Mouse (Mus musculus) kidney, embryonic 15.5 days (tissue): ENCODE data around the gene Bmpr2. TPM values are rescaled to one million over a fixed set of nuclear protein-coding genes. Genes with fewer than 3 reads are reported as not detected.
A peak's percentile ranks its signal among the peaks of the same experiment; 100 is the strongest.

Experiments used
- ATAC-seq: fragments of 200-750 bp; cut with Nextera tagmentation; replicated peaks from 2 replicates; pipeline ENCODE4 v1.8.0; 2017; ENCODE audit warnings: moderate TSS enrichment; ENCODE audit not compliant: low FRiP score
- H3K27ac ChIP-seq: fragments of 300-500 bp; sonication (generic); 2 replicates; pipeline ENCODE4 v1.5.1; 2015; ENCODE audit warnings: mild to moderate bottlenecking, inconsistent platforms
- H3K27me3 ChIP-seq: fragments of 300-500 bp; sonication (generic); 2 replicates; pipeline ENCODE4 v1.6.1; 2015; ENCODE audit warnings: inconsistent platforms
- H3K36me3 ChIP-seq: fragments of 300-500 bp; sonication (generic); 2 replicates; pipeline ENCODE4 v1.6.1; 2015; ENCODE audit warnings: inconsistent platforms
- H3K4me1 ChIP-seq: fragments of 300-500 bp; sonication (generic); 2 replicates; pipeline ENCODE4 v1.6.1; 2015; ENCODE audit warnings: inconsistent platforms
- H3K4me2 ChIP-seq: fragments of 300-500 bp; sonication (generic); 2 replicates; pipeline ENCODE4 v1.6.1; 2015; ENCODE audit warnings: moderate library complexity, mild to moderate bottlenecking, inconsistent platforms
- H3K4me3 ChIP-seq: fragments of 300-500 bp; sonication (generic); replicated peaks from 2 replicates; pipeline ENCODE4 v1.5.1; 2015; ENCODE audit warnings: mild to moderate bottlenecking, inconsistent platforms
- H3K9ac ChIP-seq: fragments of 300-500 bp; sonication (generic); 2 replicates; pipeline ENCODE4 v1.6.1; 2015; ENCODE audit warnings: mild to moderate bottlenecking, inconsistent platforms
- H3K9me3 ChIP-seq: fragments of 300-500 bp; sonication (generic); replicated peaks from 2 replicates; pipeline ENCODE4 v1.6.1; 2016; ENCODE audit warnings: inconsistent platforms
- WGBS: fragments of 180-500 bp; shearing (Covaris S2); methylation state at CpG from one replicate; pipeline ENCODE4 v1.1.7; 2015; ENCODE audit warnings: mixed read lengths; 5-methylcytosine and 5-hydroxymethylcytosine counted together
- polyA plus RNA-seq: library from polyadenylated mRNA; unstranded; fragments of >200 nt; fragmentation: Nextera tagmentation; extraction: Ambion mirVana; gene quantifications from 2 replicates; pipeline ENCODE4 v1.2.1, GENCODE M21; 2015

Gene Bmpr2
- polyA plus RNA-seq, 1 experiment from 2014 or later: 8.1 TPM

GRCm38 (mm10) chr1:59878098-59878497 is 114.9 kb downstream of the Bmpr2 start:
- H3K9me3 ChIP-seq: no peaks in the 10 kb centered on the region
- no peak overlapping the region for H3K4me3 ChIP-seq
- no peaks in the 10 kb centered on the region for H3K4me1 ChIP-seq
- ATAC-seq: no peak
- peaks cover 36% of the 10 kb centered on the region for H3K36me3 ChIP-seq
- no peaks in the 10 kb centered on the region for H3K27me3 ChIP-seq
- H3K9ac ChIP-seq: no peak overlapping the region
- WGBS: 90% methylated on average over 7 of the region's 7 CpGs
- no peak overlapping the region for H3K4me2 ChIP-seq
- no peak overlapping the region for H3K27ac ChIP-seq

GRCm38 (mm10) chr1:59883349-59884134 is 120.3 kb downstream of the Bmpr2 start:
- Histone ChIP-seq H3K9me3 (no peaks in the 10 kb centered on the region), H3K9ac (no peak overlapping the region), H3K27ac (no peak overlapping the region), H3K36me3 (peaks cover 11% of the 10 kb centered on the region; the same call in 1 of the 2 replicates), H3K4me2 (no peak overlapping the region), H3K4me1 (peaks cover 11% of the 10 kb centered on the region), H3K4me3 (no peak overlapping the region), H3K27me3 (no peaks in the 10 kb centered on the region)
- 34% methylated on average over 3 of the region's 3 CpGs for WGBS
- ATAC-seq: no peak

GRCm38 (mm10) chr1:59886899-59887298 is 123.7 kb downstream of the Bmpr2 start:
- WGBS: 26% methylated on average over 4 of the region's 4 CpGs
- Histone ChIP-seq H3K4me3 (no peak overlapping the region), H3K36me3 (no peaks in the 10 kb centered on the region), H3K4me1 (peaks cover 11% of the 10 kb centered on the region), H3K9ac (no peak overlapping the region), H3K9me3 (no peaks in the 10 kb centered on the region), H3K4me2 (no peak overlapping the region), H3K27me3 (no peaks in the 10 kb centered on the region), H3K27ac (no peak overlapping the region)
- ATAC-seq: no peak

- Histone ChIP-seq H3K36me3 (no peaks in the 10 kb centered on the region), H3K27ac (no peak overlapping the region), H3K4me3 (no peak overlapping the region), H3K4me2 (no peak overlapping the region), H3K27me3 (no peaks in the 10 kb centered on the region), H3K4me1 (peaks cover 11% of the 10 kb centered on the region), H3K9ac (no peak overlapping the region), H3K9me3 (no peaks in the 10 kb centered on the region)
- no peak for ATAC-seq
These were observed 124.8 kb downstream of the Bmpr2 start for GRCm38 (mm10) chr1:59888018-59888417.

- Histone ChIP-seq H3K27ac (no peak overlapping the region), H3K9me3 (no peaks in the 10 kb centered on the region), H3K4me2 (no peak overlapping the region), H3K4me3 (no peak overlapping the region), H3K4me1 (peaks cover 9% of the 10 kb centered on the region), H3K36me3 (no peaks in the 10 kb centered on the region), H3K27me3 (no peaks in the 10 kb centered on the region), H3K9ac (no peak overlapping the region)
- 58% methylated on average over 4 of the region's 4 CpGs for WGBS
- ATAC-seq: no peak
These were observed 128.0 kb downstream of the Bmpr2 start for GRCm38 (mm10) chr1:59891185-59891584.

- Histone ChIP-seq H3K27me3 (no peaks in the 10 kb centered on the region), H3K36me3 (no peaks in the 10 kb centered on the region), H3K9ac (no peak overlapping the region), H3K4me1 (no peaks in the 10 kb centered on the region), H3K27ac (no peak overlapping the region), H3K4me2 (no peak overlapping the region), H3K4me3 (no peak overlapping the region), H3K9me3 (no peaks in the 10 kb centered on the region)
- no peak for ATAC-seq
- WGBS: 85% methylated on average over 8 of the region's 8 CpGs
These were observed 129.6 kb downstream of the Bmpr2 start for GRCm38 (mm10) chr1:59892777-59893176.

- Histone ChIP-seq H3K27ac (no peak overlapping the region), H3K4me2 (no peak overlapping the region), H3K36me3 (no peaks in the 10 kb centered on the region), H3K4me1 (no peaks in the 10 kb centered on the region), H3K27me3 (no peaks in the 10 kb centered on the region), H3K4me3 (no peak overlapping the region), H3K9me3 (no peaks in the 10 kb centered on the region), H3K9ac (no peak overlapping the region)
- ATAC-seq: no peak
- WGBS: 82% methylated on average over 4 of the region's 4 CpGs
These were observed 130.8 kb downstream of the Bmpr2 start for GRCm38 (mm10) chr1:59894025-59894424.

- Histone ChIP-seq H3K36me3 (no peaks in the 10 kb centered on the region), H3K4me2 (no peak overlapping the region), H3K9me3 (no peaks in the 10 kb centered on the region), H3K4me1 (no peaks in the 10 kb centered on the region), H3K27ac (no peak overlapping the region), H3K9ac (no peak overlapping the region), H3K27me3 (no peaks in the 10 kb centered on the region), H3K4me3 (no peak overlapping the region)
- ATAC-seq: no peak
- WGBS: 34% methylated on average over 4 of the region's 4 CpGs
These were observed 132.3 kb downstream of the Bmpr2 start for GRCm38 (mm10) chr1:59895456-59895855.

GRCm38 (mm10) chr1:59897147-59897798 is 134.1 kb downstream of the Bmpr2 start:
- no peak for ATAC-seq
- no peak overlapping the region for H3K4me2 ChIP-seq
- H3K36me3 ChIP-seq: no peaks in the 10 kb centered on the region
- H3K9me3 ChIP-seq: no peaks in the 10 kb centered on the region
- H3K9ac ChIP-seq: no peak overlapping the region
- 49% methylated on average over 5 of the region's 5 CpGs for WGBS
- H3K4me3 ChIP-seq: no peak overlapping the region
- 0 out of 2 replicates have a peak, but pooled peaks cover 4% of the 10 kb centered on the region for H3K4me1 ChIP-seq
- no peaks in the 10 kb centered on the region for H3K27me3 ChIP-seq
- no peak overlapping the region for H3K27ac ChIP-seq

- Histone ChIP-seq H3K4me1 (0 out of 2 replicates have a peak, but pooled peaks cover 4% of the 10 kb centered on the region), H3K4me3 (no peak overlapping the region), H3K27ac (no peak overlapping the region), H3K9me3 (no peaks in the 10 kb centered on the region), H3K4me2 (no peak overlapping the region), H3K9ac (no peak overlapping the region), H3K36me3 (no peaks in the 10 kb centered on the region), H3K27me3 (no peaks in the 10 kb centered on the region)
- ATAC-seq: no peak
- 56% methylated on average over 2 of the region's 2 CpGs for WGBS
These were observed 136.5 kb downstream of the Bmpr2 start for GRCm38 (mm10) chr1:59899679-59900078.

GRCm38 (mm10) chr1:59901082-59901876 is 138.1 kb downstream of the Bmpr2 start:
- Histone ChIP-seq H3K27me3 (no peaks in the 10 kb centered on the region), H3K9me3 (no peaks in the 10 kb centered on the region), H3K9ac (no peak overlapping the region), H3K4me3 (no peak overlapping the region), H3K4me1 (0 out of 2 replicates have a peak, but pooled peaks cover 4% of the 10 kb centered on the region), H3K36me3 (no peaks in the 10 kb centered on the region), H3K4me2 (no peak overlapping the region), H3K27ac (0 out of 2 replicates have a peak overlapping the region, but pooled peaks have one; percentile 9)
- ATAC-seq: no peak
- WGBS: 90% methylated on average over 5 of the region's 5 CpGs

- ATAC-seq: no peak; the same call in 1 of the 2 replicates
- no peaks in the 10 kb centered on the region for H3K9me3 ChIP-seq
- WGBS: 31% methylated on average over 3 of the region's 3 CpGs
- peaks cover 10% of the 10 kb centered on the region for H3K4me1 ChIP-seq
- peak overlapping the region; percentile 46; the same call in 1 of the 2 replicates for H3K27ac ChIP-seq
- H3K36me3 ChIP-seq: no peaks in the 10 kb centered on the region
- H3K9ac ChIP-seq: no peak overlapping the region
- no peak overlapping the region for H3K4me2 ChIP-seq
- H3K4me3 ChIP-seq: no peak overlapping the region
- no peaks in the 10 kb centered on the region for H3K27me3 ChIP-seq
These were observed 139.4 kb downstream of the Bmpr2 start for GRCm38 (mm10) chr1:59902634-59903033.
